Mouse (Mus musculus): ENCODE results near the gene Gtf2h2. TPM values are rescaled to one million over a fixed set of nuclear protein-coding genes. Genes with fewer than 3 reads are reported as not detected.

The Gtf2h2 gene
- polyA plus RNA-seq (2012; rRNA removed), result 39.2 and 41.2 TPM in 2 replicates

DNA sequence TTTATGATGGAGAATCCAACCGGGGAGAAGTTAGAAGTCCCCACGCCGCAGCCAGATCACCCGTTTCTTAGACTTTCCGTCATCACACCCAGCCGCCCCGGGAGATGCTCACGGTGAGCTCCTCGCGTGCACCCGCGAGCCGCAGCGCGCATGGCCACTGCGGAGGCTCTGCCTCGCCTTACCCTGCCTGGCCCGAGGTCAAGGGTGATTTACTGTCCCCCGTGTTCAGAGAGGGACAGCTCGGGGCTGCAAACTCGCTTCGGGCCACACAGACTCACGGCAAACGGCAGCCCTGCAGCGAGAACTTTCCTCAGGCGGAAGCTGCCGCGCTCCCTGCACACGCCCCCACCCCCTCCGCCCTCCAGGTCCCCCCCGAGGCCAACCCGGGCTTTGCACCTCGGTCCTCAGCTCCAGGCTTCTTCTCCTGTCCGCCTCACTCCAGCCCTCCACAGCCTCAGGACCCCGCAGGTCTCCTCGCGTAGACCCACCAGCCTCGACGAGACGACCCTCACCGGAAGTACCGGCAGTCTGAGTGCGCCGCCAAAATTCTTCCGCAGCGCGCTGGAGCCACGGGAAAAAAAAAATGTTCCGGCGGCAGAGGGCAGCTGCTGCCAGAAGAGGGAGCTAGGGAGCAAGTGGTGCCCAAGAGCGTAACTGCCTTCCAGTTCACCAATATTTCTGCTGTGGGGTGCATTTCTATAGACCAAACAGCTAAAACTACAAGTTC is at the start of gene Gtf2h2:
Gene Gtf2h2, minus strand, starts transcription at position 519 of the 727 bp plus-strand sequence.
- H3K4me3 ChIP-seq (ENCODE audit: insufficient read depth, low read depth, low read length), result peak within 1 kb of the TSS; percentile 99
- no peaks in the 10 kb centered on the region; the same call in 1 of the 2 replicates for H3K36me3 ChIP-seq (ENCODE audit: control insufficient read depth, insufficient read depth, low read length)
- no peak for TF ChIP-seq POLR2A (IDR thresholded peaks at IDR 0.05; ENCODE audit: low read depth, low read length)
- TF ChIP-seq CTCF (conservative IDR thresholded peaks at IDR 0.05; ENCODE audit: insufficient read depth, insufficient read length, low read depth, low read length), result peak; percentile 90
- WGBS, result under 1% methylated on average over 51 of the region's 51 CpGs
- H3K27ac ChIP-seq (ENCODE audit: insufficient read depth, low read depth, low read length), result peak within 1 kb of the TSS; percentile 62
- DNase-seq, result peak; percentile 87
- no peaks in the 10 kb centered on the region for H3K27me3 ChIP-seq (replicated peaks; ENCODE audit: control insufficient read depth, insufficient read depth, low read length)
- peaks cover 2% of the 10 kb centered on the region; the same call in 1 of the 2 replicates for H3K4me1 ChIP-seq (ENCODE audit: control insufficient read depth, insufficient read depth, low read length)

DNA sequence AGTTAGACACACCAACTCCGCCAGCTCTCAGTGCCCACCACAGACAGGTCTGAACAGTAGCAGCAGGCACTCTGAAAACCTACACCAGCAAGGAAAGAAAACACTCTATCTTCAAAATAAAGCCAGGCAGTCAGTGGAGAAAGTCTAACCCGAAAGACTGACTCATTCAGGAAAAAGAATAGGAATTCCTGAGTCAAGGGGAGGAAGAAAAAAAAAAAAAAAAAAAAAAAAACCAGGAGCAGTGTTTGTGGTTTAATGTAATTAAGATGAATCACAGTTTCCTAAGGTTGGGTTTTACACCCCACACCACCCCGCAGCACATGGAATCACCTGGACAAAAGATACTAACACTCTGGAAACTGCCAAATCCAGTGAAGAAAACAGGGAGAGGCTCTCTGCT is 43.8 kb upstream of the Gtf2h2 start:
- WGBS, result 78% methylated on average over 3 of the region's 3 CpGs
- TF ChIP-seq CTCF (conservative IDR thresholded peaks at IDR 0.05; ENCODE audit: insufficient read depth, insufficient read length, low read depth, low read length) (no peak), POLR2A (IDR thresholded peaks at IDR 0.05; ENCODE audit: low read depth, low read length) (no peak)
- H3K4me1 ChIP-seq (ENCODE audit: control insufficient read depth, insufficient read depth, low read length), result peaks cover 5% of the 10 kb centered on the region

DNA sequence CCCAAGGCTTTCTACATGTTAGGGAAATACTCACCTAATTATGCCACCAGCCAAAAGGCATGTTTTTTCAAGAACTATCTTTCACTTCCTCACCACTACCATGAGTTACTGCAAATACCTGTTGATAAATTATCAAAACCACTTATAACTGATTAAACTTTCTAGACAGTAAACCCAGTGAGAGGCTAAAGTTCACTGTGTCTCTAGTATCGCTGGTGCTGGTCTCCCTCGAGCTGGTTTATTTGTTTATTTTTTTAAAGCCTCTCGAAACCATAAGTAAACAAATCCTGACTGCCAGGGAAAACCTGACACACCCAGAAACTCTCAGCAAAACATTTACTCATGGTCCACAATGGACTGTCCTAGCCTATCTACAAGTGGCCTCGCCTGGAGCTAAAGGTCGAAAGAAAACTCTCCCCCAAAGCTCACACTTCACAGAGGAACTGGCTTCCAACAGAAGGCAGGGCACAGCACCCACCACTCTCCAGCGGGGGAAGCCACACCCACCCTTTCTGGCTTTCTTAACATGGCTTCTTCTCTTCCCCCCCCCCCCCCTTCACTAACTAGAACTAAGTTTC is 40.5 kb upstream of the Gtf2h2 start:
- no peak overlapping the region for H3K27ac ChIP-seq (ENCODE audit: insufficient read depth, low read depth, low read length)
- peak; percentile 38 for DNase-seq
- no peaks in the 10 kb centered on the region for H3K27me3 ChIP-seq (replicated peaks; ENCODE audit: control insufficient read depth, insufficient read depth, low read length)
- no peak for TF ChIP-seq POLR2A (IDR thresholded peaks at IDR 0.05; ENCODE audit: low read depth, low read length)
- no peak for TF ChIP-seq CTCF (conservative IDR thresholded peaks at IDR 0.05; ENCODE audit: insufficient read depth, insufficient read length, low read depth, low read length)
- 20% methylated on average over 6 of the region's 6 CpGs for WGBS
- peaks cover 5% of the 10 kb centered on the region for H3K4me1 ChIP-seq (ENCODE audit: control insufficient read depth, insufficient read depth, low read length)
- H3K36me3 ChIP-seq (ENCODE audit: control insufficient read depth, insufficient read depth, low read length), result no peaks in the 10 kb centered on the region
- no peak overlapping the region for H3K4me3 ChIP-seq (ENCODE audit: insufficient read depth, low read depth, low read length)

More for the DNA sequence above, 43.8 kb upstream of the Gtf2h2 start:
- no peaks in the 10 kb centered on the region for H3K27me3 ChIP-seq (replicated peaks; ENCODE audit: control insufficient read depth, insufficient read depth, low read length)
- no peak overlapping the region for H3K4me3 ChIP-seq (ENCODE audit: insufficient read depth, low read depth, low read length)
- no peak for DNase-seq
- no peak overlapping the region for H3K27ac ChIP-seq (ENCODE audit: insufficient read depth, low read depth, low read length)
- no peaks in the 10 kb centered on the region; the same call in 1 of the 2 replicates for H3K36me3 ChIP-seq (ENCODE audit: control insufficient read depth, insufficient read depth, low read length)

DNA sequence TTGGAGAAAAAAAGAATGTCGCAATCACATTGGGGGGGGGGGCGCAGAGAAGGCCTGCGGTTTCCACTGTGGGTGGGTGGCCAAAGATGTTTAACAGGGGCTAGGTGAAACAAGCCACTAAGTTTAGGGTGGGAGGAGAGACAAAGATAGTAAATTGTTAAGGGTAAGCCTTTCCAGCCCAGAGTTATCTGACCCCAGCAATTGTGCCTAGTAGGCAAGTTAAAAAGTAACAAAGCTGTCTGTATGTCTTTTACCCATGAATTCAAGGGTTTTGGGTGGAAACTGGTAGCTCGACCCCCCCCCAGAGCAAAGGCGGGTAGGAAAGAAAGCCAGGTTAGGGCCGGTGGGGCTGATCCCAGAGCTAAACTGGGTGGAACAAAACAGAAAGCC is 34.3 kb upstream of the Gtf2h2 start:
- WGBS, result 38% methylated on average over 6 of the region's 6 CpGs
- Histone ChIP-seq H3K36me3 (ENCODE audit: control insufficient read depth, insufficient read depth, low read length) (no peaks in the 10 kb centered on the region), H3K4me1 (ENCODE audit: control insufficient read depth, insufficient read depth, low read length) (0 out of 2 replicates have a peak, but pooled peaks cover 8% of the 10 kb centered on the region), H3K27me3 (replicated peaks; ENCODE audit: control insufficient read depth, insufficient read depth, low read length) (no peaks in the 10 kb centered on the region), H3K27ac (ENCODE audit: insufficient read depth, low read depth, low read length) (0 out of 2 replicates have a peak overlapping the region, but pooled peaks have one; percentile 45), H3K4me3 (ENCODE audit: insufficient read depth, low read depth, low read length) (no peak overlapping the region)
- no peak for DNase-seq
- TF ChIP-seq POLR2A (IDR thresholded peaks at IDR 0.05; ENCODE audit: low read depth, low read length) (no peak), CTCF (conservative IDR thresholded peaks at IDR 0.05; ENCODE audit: insufficient read depth, insufficient read length, low read depth, low read length) (no peak)

DNA sequence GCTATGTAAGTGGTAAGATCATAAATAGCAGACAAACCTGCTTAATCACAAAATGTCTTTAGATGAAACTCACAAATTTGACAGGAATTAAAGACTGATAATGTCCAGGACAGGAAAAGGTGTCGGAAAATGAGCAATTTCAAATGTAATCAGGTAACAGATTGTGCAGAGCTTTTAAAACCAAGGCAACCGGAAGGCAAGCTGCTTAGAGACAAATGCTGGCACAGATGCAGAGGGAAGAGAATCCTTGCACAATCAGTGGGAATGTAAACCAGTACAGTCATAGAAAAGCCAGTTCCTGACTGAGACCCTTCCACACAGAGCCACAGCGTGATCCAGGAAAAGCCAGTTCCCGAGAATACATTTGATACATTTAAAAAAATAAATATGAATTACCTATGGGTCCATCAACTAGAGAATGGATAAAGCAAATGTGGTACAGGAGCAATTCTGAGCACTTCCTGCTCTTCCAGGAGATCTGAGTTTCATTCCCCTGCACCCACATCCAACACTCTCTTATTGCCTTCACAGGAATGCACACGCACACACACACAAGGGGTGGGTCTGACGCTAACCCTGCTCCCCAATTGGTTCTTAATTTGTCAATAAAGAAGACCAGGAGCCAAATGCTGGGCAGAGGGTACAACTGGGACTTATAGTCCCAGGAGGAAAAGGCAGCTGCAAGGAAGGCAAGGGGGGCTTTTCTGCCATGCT is 33.7 kb upstream of the Gtf2h2 start:
- 58% methylated on average over 6 of the region's 6 CpGs for WGBS

DNA sequence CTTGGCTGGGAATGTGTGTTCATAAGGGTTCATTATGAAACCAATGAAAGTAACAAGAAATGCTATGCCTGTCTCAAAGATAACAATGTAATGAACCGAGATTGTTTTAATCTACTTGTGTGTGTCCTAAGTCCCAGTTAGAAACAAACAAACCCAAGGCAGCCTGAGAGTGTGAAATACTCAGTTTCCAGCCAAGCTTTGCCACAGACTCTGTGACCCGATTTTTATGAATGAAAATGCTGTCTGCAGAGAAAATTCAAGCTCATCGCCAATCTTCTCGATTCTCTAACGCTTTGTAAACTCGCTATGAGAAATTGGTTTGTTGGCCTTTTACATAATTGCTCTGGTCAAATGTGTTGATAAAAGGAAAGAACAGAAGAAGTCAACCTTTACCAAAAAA is 32.5 kb upstream of the Gtf2h2 start:
- H3K27ac ChIP-seq (ENCODE audit: insufficient read depth, low read depth, low read length), result no peak overlapping the region
- WGBS, result 86% methylated on average over 6 of the region's 6 CpGs
- no peak overlapping the region for H3K4me3 ChIP-seq (ENCODE audit: insufficient read depth, low read depth, low read length)
- DNase-seq, result no peak
- H3K4me1 ChIP-seq (ENCODE audit: control insufficient read depth, insufficient read depth, low read length), result 0 out of 2 replicates have a peak, but pooled peaks cover 8% of the 10 kb centered on the region
- TF ChIP-seq POLR2A (IDR thresholded peaks at IDR 0.05; ENCODE audit: low read depth, low read length) (no peak), CTCF (conservative IDR thresholded peaks at IDR 0.05; ENCODE audit: insufficient read depth, insufficient read length, low read depth, low read length) (no peak)
- H3K36me3 ChIP-seq (ENCODE audit: control insufficient read depth, insufficient read depth, low read length), result no peaks in the 10 kb centered on the region
- H3K27me3 ChIP-seq (replicated peaks; ENCODE audit: control insufficient read depth, insufficient read depth, low read length), result no peaks in the 10 kb centered on the region

More for the DNA sequence above, 33.7 kb upstream of the Gtf2h2 start:
- Histone ChIP-seq H3K4me3 (ENCODE audit: insufficient read depth, low read depth, low read length) (no peak overlapping the region), H3K36me3 (ENCODE audit: control insufficient read depth, insufficient read depth, low read length) (no peaks in the 10 kb centered on the region), H3K27me3 (replicated peaks; ENCODE audit: control insufficient read depth, insufficient read depth, low read length) (no peaks in the 10 kb centered on the region), H3K27ac (ENCODE audit: insufficient read depth, low read depth, low read length) (no peak overlapping the region), H3K4me1 (ENCODE audit: control insufficient read depth, insufficient read depth, low read length) (0 out of 2 replicates have a peak, but pooled peaks cover 8% of the 10 kb centered on the region)
- TF ChIP-seq CTCF (conservative IDR thresholded peaks at IDR 0.05; ENCODE audit: insufficient read depth, insufficient read length, low read depth, low read length), result no peak
- DNase-seq, result no peak

DNA sequence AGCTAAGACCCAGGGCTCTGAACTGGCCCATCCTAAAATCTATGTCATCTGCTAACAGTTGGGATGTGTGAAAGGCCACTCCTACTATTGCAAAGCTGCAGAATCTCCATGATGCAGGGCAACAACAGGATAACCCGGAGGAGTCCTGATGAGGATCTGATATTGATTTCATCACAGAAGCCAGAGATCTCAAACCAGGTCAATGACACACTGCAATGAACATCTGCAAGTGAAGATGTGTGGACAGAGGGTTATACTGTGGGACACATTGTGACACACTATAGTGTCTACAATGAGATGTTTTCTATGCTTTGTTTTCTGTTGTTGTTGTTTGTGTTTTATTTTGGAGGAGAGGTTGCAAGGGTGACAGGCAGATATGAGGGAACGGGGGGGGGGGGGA is 31.3 kb upstream of the Gtf2h2 start:
- Histone ChIP-seq H3K4me3 (ENCODE audit: insufficient read depth, low read depth, low read length) (no peak overlapping the region), H3K4me1 (ENCODE audit: control insufficient read depth, insufficient read depth, low read length) (0 out of 2 replicates have a peak, but pooled peaks cover 8% of the 10 kb centered on the region), H3K27ac (ENCODE audit: insufficient read depth, low read depth, low read length) (no peak overlapping the region), H3K36me3 (ENCODE audit: control insufficient read depth, insufficient read depth, low read length) (no peaks in the 10 kb centered on the region), H3K27me3 (replicated peaks; ENCODE audit: control insufficient read depth, insufficient read depth, low read length) (no peaks in the 10 kb centered on the region)
- TF ChIP-seq CTCF (conservative IDR thresholded peaks at IDR 0.05; ENCODE audit: insufficient read depth, insufficient read length, low read depth, low read length) (no peak), POLR2A (IDR thresholded peaks at IDR 0.05; ENCODE audit: low read depth, low read length) (no peak)
- DNase-seq, result no peak
- 87% methylated on average over 2 of the region's 2 CpGs for WGBS

Data from kidney, adult 2 months (tissue).